In genomic region chr9:102180070-102180469, GRCm38 (mm10) we compare ENCODE assay signal across 18 mouse cellular contexts.
A peak's percentile ranks its signal among the peaks of the same experiment; 100 is the strongest.
DNase-seq lines count a peak whose midpoint lies in the region; ATAC-seq and TF ChIP-seq lines count a peak whose summit lies in the region.
"Had no signal": no experiment of that assay in that cellular context is flagged by ENCODE, and none has a peak within 500 bp of the region (broad histone marks: within the 10 kb centered on the region; RNA-seq: fewer than 3 reads in every experiment).

No protein-coding gene starts in this region.

- peaks cover 53% of the 10 kb centered on the region for H3K4me1 ChIP-seq in forebrain, embryonic 12.5 days
- peaks cover 51% of the 10 kb centered on the region for H3K4me1 ChIP-seq in forebrain, embryonic 13.5 days
- H3K4me1 ChIP-seq in kidney, postnatal 0 days (replicated peaks; ENCODE audit: insufficient read depth, low read length) = no peaks in the 10 kb centered on the region
- peaks cover 5% of the 10 kb centered on the region for H3K4me1 ChIP-seq in embryonic facial prominence, embryonic 11.5 days (ENCODE audit: control insufficient read depth, insufficient read depth, low read length)

- no peak overlapping the region for H3K4me3 ChIP-seq in forebrain, embryonic 12.5 days (replicated peaks)
- H3K4me3 ChIP-seq in forebrain, embryonic 13.5 days = no peak overlapping the region
- no peak overlapping the region for H3K4me3 ChIP-seq in kidney, postnatal 0 days (replicated peaks; ENCODE audit: low read depth, low read length)
- H3K4me3 ChIP-seq in embryonic facial prominence, embryonic 11.5 days (ENCODE audit: low read depth, low read length) = no peak overlapping the region
- H3K4me3 ChIP-seq: heart, embryonic 10.5 days had no signal

- no peak for ATAC-seq in forebrain, embryonic 12.5 days (ENCODE audit: low FRiP score)
- ATAC-seq in forebrain, embryonic 13.5 days = no peak
- ATAC-seq in kidney, postnatal 0 days (replicated peaks; ENCODE audit: low FRiP score, low read depth) = no peak
- ATAC-seq in embryonic facial prominence, embryonic 11.5 days (replicated peaks; ENCODE audit: insufficient number of reproducible peaks, low FRiP score, low TSS enrichment, low read depth) = no peak
- ATAC-seq: forebrain, embryonic 16.5 days had no signal

- no peaks in the 10 kb centered on the region for H3K36me3 ChIP-seq in forebrain, embryonic 12.5 days (replicated peaks)
- no peaks in the 10 kb centered on the region for H3K36me3 ChIP-seq in forebrain, embryonic 13.5 days (ENCODE audit: poor library complexity, severe bottlenecking)
- H3K36me3 ChIP-seq in kidney, postnatal 0 days (ENCODE audit: insufficient read depth, low read length) = no peaks in the 10 kb centered on the region
- no peaks in the 10 kb centered on the region for H3K36me3 ChIP-seq in embryonic facial prominence, embryonic 11.5 days (replicated peaks; ENCODE audit: control insufficient read depth, insufficient read depth, low read depth, low read length)
- H3K36me3 ChIP-seq: heart, embryonic 10.5 days had no signal

- H3K27ac ChIP-seq in forebrain, embryonic 12.5 days = peak overlapping the region; percentile 61; the same call in 1 of the 2 replicates
- no peak overlapping the region for H3K27ac ChIP-seq in forebrain, embryonic 13.5 days
- H3K27ac ChIP-seq in kidney, postnatal 0 days = no peak overlapping the region
- H3K27ac ChIP-seq in embryonic facial prominence, embryonic 11.5 days (replicated peaks; ENCODE audit: low read depth, low read length) = no peak overlapping the region
- H3K27ac ChIP-seq: heart, embryonic 10.5 days had no signal

- WGBS in forebrain, embryonic 12.5 days = 71% methylated on average over 2 of the region's 2 CpGs
- 75% methylated on average over 2 of the region's 2 CpGs for WGBS in forebrain, embryonic 13.5 days
- WGBS in kidney, postnatal 0 days = 58% methylated on average over 2 of the region's 2 CpGs
- WGBS in embryonic facial prominence, embryonic 11.5 days = 68% methylated on average over 2 of the region's 2 CpGs

- DNase-seq in kidney, postnatal 0 days (ENCODE audit: low spot score) = peak; percentile 39
- DNase-seq in kidney, postnatal 14 days = no peak
- peak; percentile 8 for DNase-seq in embryonic facial prominence, embryonic 11.5 days (ENCODE audit: low spot score)
- DNase-seq in right cerebral cortex, adult 18-20 months = no peak
- no peak for DNase-seq in right cerebral cortex, postnatal 4 days
- DNase-seq: adrenal gland, postnatal 10 days; cerebellum, adult 11-12 months; cerebellum, adult 9-10 months; cerebellum, postnatal 25 days; gastrocnemius, postnatal 10 days; heart, adult 18-20 months; heart, postnatal 10 days; heart, postnatal 4 days had no signal

- no peak for TF ChIP-seq CTCF in kidney, postnatal 0 days (IDR thresholded peaks at IDR 0.05; ENCODE audit: low read depth)

- no peak overlapping the region for H3K4me2 ChIP-seq in forebrain, embryonic 12.5 days
- H3K4me2 ChIP-seq in forebrain, embryonic 13.5 days = no peak overlapping the region
- H3K4me2 ChIP-seq in kidney, postnatal 0 days (ENCODE audit: low read length) = no peak overlapping the region
- no peak overlapping the region for H3K4me2 ChIP-seq in embryonic facial prominence, embryonic 11.5 days (ENCODE audit: low read depth, low read length)
- H3K4me2 ChIP-seq: hindbrain, embryonic 14.5 days had no signal

- H3K27me3 ChIP-seq in forebrain, embryonic 12.5 days = peaks cover 79% of the 10 kb centered on the region
- H3K27me3 ChIP-seq in forebrain, embryonic 13.5 days = peaks cover 56% of the 10 kb centered on the region
- 0 out of 2 replicates have a peak, but pooled peaks cover 5% of the 10 kb centered on the region for H3K27me3 ChIP-seq in kidney, postnatal 0 days (ENCODE audit: insufficient read depth, low read length)
- no peaks in the 10 kb centered on the region for H3K27me3 ChIP-seq in embryonic facial prominence, embryonic 11.5 days (ENCODE audit: control insufficient read depth, insufficient read depth, low read length)

- no peak overlapping the region for H3K9ac ChIP-seq in forebrain, embryonic 12.5 days
- H3K9ac ChIP-seq in forebrain, embryonic 13.5 days = no peak overlapping the region
- H3K9ac ChIP-seq in kidney, postnatal 0 days (ENCODE audit: low read depth, low read length) = no peak overlapping the region
- H3K9ac ChIP-seq in embryonic facial prominence, embryonic 11.5 days (replicated peaks; ENCODE audit: low read length) = no peak overlapping the region
- H3K9ac ChIP-seq: hindbrain, embryonic 14.5 days had no signal

- H3K9me3 ChIP-seq in forebrain, embryonic 12.5 days = no peaks in the 10 kb centered on the region
- no peaks in the 10 kb centered on the region for H3K9me3 ChIP-seq in forebrain, embryonic 13.5 days (replicated peaks)
- H3K9me3 ChIP-seq in kidney, postnatal 0 days (replicated peaks; ENCODE audit: low read length) = no peaks in the 10 kb centered on the region
- no peaks in the 10 kb centered on the region for H3K9me3 ChIP-seq in embryonic facial prominence, embryonic 11.5 days (replicated peaks; ENCODE audit: control insufficient read depth, low read length)
- H3K9me3 ChIP-seq: heart, embryonic 10.5 days had no signal

Comparison
In these comparisons a context has a peak if more than half of its experiments do, and no peak if none do; other contexts are left out.
1. DNase-seq: peak in kidney, postnatal 0 days (single experiment) and embryonic facial prominence, embryonic 11.5 days (single experiment); none in kidney, postnatal 14 days (single experiment), right cerebral cortex, adult 18-20 months (single experiment) and right cerebral cortex, postnatal 4 days (single experiment).